Comparison of ENCODE assay signal across 20 mouse cellular contexts in genomic region chr2:84711898-84712297, GRCm38 (mm10). TPM values are rescaled to one million over a fixed set of nuclear protein-coding genes. Genes with fewer than 3 reads are reported as not detected.
DNase-seq lines count a peak whose midpoint lies in the region; ATAC-seq and TF ChIP-seq lines count a peak whose summit lies in the region.
"Had no signal": no experiment of that assay in that cellular context is flagged by ENCODE, and none has a peak within 500 bp of the region (broad histone marks: within the 10 kb centered on the region; RNA-seq: fewer than 3 reads in every experiment).

No protein-coding gene starts in this region.

- in situ Hi-C loops in CH12.LX (cut with MboI; ENCODE audit: low pct_ligation_motif_present, low pct_unique_long_range_greater_than_20kb, low sequenced_read_pairs) = no loop called here
- in situ Hi-C loops in ES-E14 (cut with MboI; ENCODE audit: low sequenced_read_pairs in 2 of 2, unreplicated experiment in 2 of 2) = no loop called here

- H3K4me2 ChIP-seq in liver, embryonic 13.5 days = 0 out of 2 replicates have a peak overlapping the region, but pooled peaks have one; percentile 75
- H3K4me2 ChIP-seq in liver, embryonic 11.5 days = no peak overlapping the region
- H3K4me2 ChIP-seq in CH12.LX (ENCODE audit: insufficient read depth, low read depth, poor library complexity, severe bottlenecking) = no peak overlapping the region
- H3K4me2 ChIP-seq: embryonic facial prominence, embryonic 12.5 days; forebrain, embryonic 15.5 days had no signal

- dilution Hi-C loops in CH12.LX (cut with MboI; ENCODE audit: extremely low pct_ligation_motif_present, extremely low pct_unique_long_range_greater_than_20kb, low sequenced_read_pairs) = no loop called here

- no peak overlapping the region for H3K4me3 ChIP-seq in liver, embryonic 13.5 days (replicated peaks)
- no peak overlapping the region for H3K4me3 ChIP-seq in liver, embryonic 11.5 days (ENCODE audit: low read depth, low read length)
- H3K4me3 ChIP-seq in CH12.LX (replicated peaks in 1 of 3; ENCODE audit: low read depth in 2 of 3, low read length in 2 of 3, poor library complexity in 1 of 3) (no peak overlapping the region), ES-E14 (ENCODE audit: insufficient read depth in 1 of 2, low read depth in 1 of 2, low read length in 2 of 2, poor library complexity in 1 of 2, severe bottlenecking in 1 of 2) (no peak overlapping the region)
- no peak overlapping the region for H3K4me3 ChIP-seq in layer of hippocampus, adult 2 months
- H3K4me3 ChIP-seq: embryonic facial prominence, embryonic 10.5 days; embryonic facial prominence, embryonic 12.5 days; forebrain, embryonic 13.5 days; forebrain, embryonic 15.5 days had no signal

- H3K27ac ChIP-seq in liver, embryonic 13.5 days = no peak overlapping the region
- H3K27ac ChIP-seq in liver, embryonic 11.5 days (ENCODE audit: low read depth, low read length) = no peak overlapping the region
- H3K27ac ChIP-seq in CH12.LX (ENCODE audit: insufficient read depth, low read depth) = no peak overlapping the region
- no peak overlapping the region for H3K27ac ChIP-seq in ES-E14 (ENCODE audit: insufficient read depth, low read depth, low read length, poor library complexity, severe bottlenecking)
- H3K27ac ChIP-seq in layer of hippocampus, adult 2 months = no peak overlapping the region
- H3K27ac ChIP-seq: embryonic facial prominence, embryonic 10.5 days; embryonic facial prominence, embryonic 12.5 days; forebrain, embryonic 13.5 days; forebrain, embryonic 15.5 days had no signal

- TF ChIP-seq RAD21 in CH12.LX (IDR thresholded peaks at IDR 0.05; ENCODE audit: low read depth, low read length) = no peak

- TF ChIP-seq POLR2A in CH12.LX (IDR thresholded peaks at IDR 0.05; ENCODE audit: low read depth, low read length) = no peak

- peaks cover 53% of the 10 kb centered on the region for H3K79me2 ChIP-seq in CH12.LX (replicated peaks; ENCODE audit: control insufficient read depth, extremely low read depth, insufficient read depth, poor library complexity, severe bottlenecking)

- no peak for TF ChIP-seq EP300 in CH12.LX (IDR thresholded peaks at IDR 0.05; ENCODE audit: low read length)

- WGBS in liver, embryonic 13.5 days (ENCODE audit: insufficient replicate concordance) = 85% methylated on average over 2 of the region's 2 CpGs
- 89% methylated on average over 2 of the region's 2 CpGs for WGBS in liver, embryonic 11.5 days

- peaks cover 47% of the 10 kb centered on the region for H3K36me3 ChIP-seq in liver, embryonic 13.5 days
- H3K36me3 ChIP-seq in liver, embryonic 11.5 days (ENCODE audit: control insufficient read depth, insufficient read depth, low read length) = peaks cover 15% of the 10 kb centered on the region; the same call in 1 of the 2 replicates
- H3K36me3 ChIP-seq in CH12.LX (replicated peaks in 1 of 2; ENCODE audit: control insufficient read depth in 1 of 2, insufficient read depth in 1 of 2, low read length in 1 of 2) (peaks cover 27 to 46% of the 10 kb centered on the region in 2 experiments), ES-E14 (ENCODE audit: control insufficient read depth, insufficient read depth, low read length, poor library complexity, severe bottlenecking) (peaks cover 2% of the 10 kb centered on the region)

- H3K4me1 ChIP-seq in liver, embryonic 13.5 days (replicated peaks) = peaks cover 56% of the 10 kb centered on the region
- peaks cover 11% of the 10 kb centered on the region for H3K4me1 ChIP-seq in liver, embryonic 11.5 days (replicated peaks; ENCODE audit: control insufficient read depth, insufficient read depth, low read length)
- H3K4me1 ChIP-seq in CH12.LX (ENCODE audit: control insufficient read depth in 1 of 2, insufficient read depth in 2 of 2) (peaks cover 0 to 30% of the 10 kb centered on the region in 2 experiments; a peak in 2 of 4 replicates), ES-E14 (ENCODE audit: control insufficient read depth in 2 of 2, insufficient read depth in 2 of 2, low read length in 2 of 2, poor library complexity in 1 of 2) (peaks cover 5% of the 10 kb centered on the region in 2 experiments)

- no peak for DNase-seq in liver, embryonic 13.5 days
- DNase-seq in liver, embryonic 11.5 days (ENCODE audit: low spot score) = no peak
- DNase-seq in CH12.LX (ENCODE audit: extremely low read depth) (no peak), ES-E14 (ENCODE audit: low read depth, low spot score) (no peak)
- DNase-seq in layer of hippocampus, adult 2 months (ENCODE audit: low spot score in 2 of 2) = no peak
- DNase-seq in gastrocnemius, postnatal 10 days = no peak
- DNase-seq: adrenal gland, adult 8-10 months; adrenal gland, postnatal 14 days; adrenal gland, postnatal 36 days; cerebellum, adult 11-12 months; cerebellum, adult 2 months; cerebellum, adult 9-10 months; cerebellum, postnatal 10 days; cerebellum, postnatal 25 days; forebrain, postnatal 0 days had no signal

- no peak for TF ChIP-seq CTCF in CH12.LX (conservative IDR thresholded peaks at IDR 0.05 in 1 of 2, IDR thresholded peaks at IDR 0.05 in 1 of 2; ENCODE audit: low read depth in 2 of 2, low read length in 2 of 2)
- no peak for TF ChIP-seq CTCF in layer of hippocampus, adult 2 months (conservative IDR thresholded peaks at IDR 0.05)

- ATAC-seq in liver, embryonic 13.5 days (ENCODE audit: low read depth) = no peak
- no peak for ATAC-seq in liver, embryonic 11.5 days (replicated peaks; ENCODE audit: low FRiP score)
- ATAC-seq: forebrain, embryonic 13.5 days; forebrain, embryonic 15.5 days; forebrain, postnatal 0 days had no signal

- H3K27me3 ChIP-seq in liver, embryonic 13.5 days = no peaks in the 10 kb centered on the region
- H3K27me3 ChIP-seq in liver, embryonic 11.5 days (replicated peaks; ENCODE audit: control insufficient read depth, insufficient read depth, low read length) = no peaks in the 10 kb centered on the region
- no peaks in the 10 kb centered on the region for H3K27me3 ChIP-seq in CH12.LX (replicated peaks)
- H3K27me3 ChIP-seq: embryonic facial prominence, embryonic 12.5 days; forebrain, embryonic 13.5 days; forebrain, embryonic 15.5 days had no signal

- H3K9me3 ChIP-seq in liver, embryonic 13.5 days (replicated peaks) = no peaks in the 10 kb centered on the region
- no peaks in the 10 kb centered on the region for H3K9me3 ChIP-seq in liver, embryonic 11.5 days (ENCODE audit: control insufficient read depth, low read length)
- H3K9me3 ChIP-seq in CH12.LX (replicated peaks; ENCODE audit: low read length) (no peaks in the 10 kb centered on the region), ES-E14 (ENCODE audit: control insufficient read depth, insufficient read depth, low read depth, low read length) (no peaks in the 10 kb centered on the region)
- H3K9me3 ChIP-seq: embryonic facial prominence, embryonic 10.5 days; embryonic facial prominence, embryonic 12.5 days; forebrain, embryonic 13.5 days; forebrain, embryonic 15.5 days had no signal

- H3K9ac ChIP-seq in liver, embryonic 13.5 days = no peak overlapping the region
- no peak overlapping the region for H3K9ac ChIP-seq in liver, embryonic 11.5 days (ENCODE audit: low read depth, low read length)
- H3K9ac ChIP-seq in CH12.LX (ENCODE audit: insufficient read depth, low read depth) (0 out of 2 replicates have a peak overlapping the region, but pooled peaks have one; percentile 25), ES-E14 (ENCODE audit: insufficient read depth, low read depth, low read length, poor library complexity, severe bottlenecking) (no peak overlapping the region)
- H3K9ac ChIP-seq: embryonic facial prominence, embryonic 12.5 days; forebrain, embryonic 13.5 days; forebrain, embryonic 15.5 days; forebrain, postnatal 0 days had no signal

RNA-seq across cellular contexts. Expression of gene Zdhhc5, which starts 3.1 kb away (rescaled TPM):
- polyA plus RNA-seq in liver, embryonic 13.5 days (2015; fragmentation: Nextera tagmentation; extraction: Ambion mirVana) = 15.8 and 22.4 TPM in 2 replicates
- polyA plus RNA-seq in liver, embryonic 11.5 days (2014; fragmentation: Nextera tagmentation; extraction: Ambion mirVana) = 26.5 and 28.8 TPM in 2 replicates
- total RNA-seq in CH12.LX (2012; rRNA removed) (25.4 and 28.5 TPM in 2 replicates), CH12.LX (2014; rRNA removed) (35.5 and 37.7 TPM in 2 replicates), ES-E14 (2012; rRNA removed) (34.8 and 39.0 TPM in 2 replicates)
- polyA plus RNA-seq in CH12.LX (2012; ENCODE audit: insufficient read length, low read depth) = 37.6 and 45.5 TPM in 2 replicates
- total RNA-seq in layer of hippocampus, adult 2 months (2021) = 10 to 100 TPM; 37.4 to 38.1 TPM
- 10 to 100 TPM; 42.7 to 47.9 TPM for total RNA-seq in gastrocnemius, postnatal 10 days (2021)

RNA-seq across cellular contexts. Expression of gene Clp1, which starts 15.3 kb away (rescaled TPM):
- polyA plus RNA-seq in liver, embryonic 13.5 days (2015; fragmentation: Nextera tagmentation; extraction: Ambion mirVana) = 60.3 and 69.1 TPM in 2 replicates
- 59.3 and 63.4 TPM in 2 replicates for polyA plus RNA-seq in liver, embryonic 11.5 days (2014; fragmentation: Nextera tagmentation; extraction: Ambion mirVana)
- total RNA-seq in CH12.LX (2012; rRNA removed) (32.0 and 42.1 TPM in 2 replicates), CH12.LX (2014; rRNA removed) (65.2 and 67.1 TPM in 2 replicates), ES-E14 (2012; rRNA removed) (28.6 and 36.4 TPM in 2 replicates)
- polyA plus RNA-seq in CH12.LX (2012; ENCODE audit: insufficient read length, low read depth) = 37.0 and 46.5 TPM in 2 replicates
- 1 to 10 TPM; 8.1 to 8.8 TPM for total RNA-seq in layer of hippocampus, adult 2 months (2021)
- total RNA-seq in gastrocnemius, postnatal 10 days (2021) = 1 to 10 TPM; 4.6 to 5.3 TPM

RNA-seq across cellular contexts. Expression of gene Ypel4, which starts 22.0 kb away (rescaled TPM):
- polyA plus RNA-seq in liver, embryonic 13.5 days (2015; fragmentation: Nextera tagmentation; extraction: Ambion mirVana) = 57.8 and 64.2 TPM in 2 replicates
- 11.4 and 14.2 TPM in 2 replicates for polyA plus RNA-seq in liver, embryonic 11.5 days (2014; fragmentation: Nextera tagmentation; extraction: Ambion mirVana)
- total RNA-seq in CH12.LX (2012; rRNA removed) (0.25 and 0.59 TPM in 2 replicates), CH12.LX (2014; rRNA removed) (not detected in 2 replicates), ES-E14 (2012; rRNA removed) (0.89 and 1.8 TPM in 2 replicates)
- not detected in 2 replicates for polyA plus RNA-seq in CH12.LX (2012; ENCODE audit: insufficient read length, low read depth)
- 10 to 100 TPM; 90.0 to 93.4 TPM for total RNA-seq in layer of hippocampus, adult 2 months (2021)
- 1 to 10 TPM in 1 of 2 experiments, under 1 TPM in 1; 0.49 to 1.4 TPM for total RNA-seq in gastrocnemius, postnatal 10 days (2021)
- total RNA-seq: MEL had no signal

RNA-seq across cellular contexts. Expression of gene Gm19426, which starts 31.6 kb away (rescaled TPM):
- 1.5 and 2.2 TPM in 2 replicates for polyA plus RNA-seq in liver, embryonic 13.5 days (2015; fragmentation: Nextera tagmentation; extraction: Ambion mirVana)
- polyA plus RNA-seq in liver, embryonic 11.5 days (2014; fragmentation: Nextera tagmentation; extraction: Ambion mirVana) = 2.9 and 3.3 TPM in 2 replicates
- total RNA-seq in CH12.LX (2012; rRNA removed) (not detected in 2 replicates), CH12.LX (2014; rRNA removed) (not detected in 2 replicates), ES-E14 (2012; rRNA removed) (13.1 and 14.6 TPM in 2 replicates)
- not detected in 2 replicates for polyA plus RNA-seq in CH12.LX (2012; ENCODE audit: insufficient read length, low read depth)
- total RNA-seq in layer of hippocampus, adult 2 months (2021) = 1 to 10 TPM; 1.6 to 2.5 TPM
- 1 to 10 TPM in 1 of 2 experiments, under 1 TPM in 1; 0.77 to 1.4 TPM for total RNA-seq in gastrocnemius, postnatal 10 days (2021)
- total RNA-seq: MEL had no signal

RNA-seq across cellular contexts. Expression of gene Tmx2, which starts 33.0 kb away (rescaled TPM):
- 77.9 and 83.4 TPM in 2 replicates for polyA plus RNA-seq in liver, embryonic 13.5 days (2015; fragmentation: Nextera tagmentation; extraction: Ambion mirVana)
- 115 and 125 TPM in 2 replicates for polyA plus RNA-seq in liver, embryonic 11.5 days (2014; fragmentation: Nextera tagmentation; extraction: Ambion mirVana)
- total RNA-seq in CH12.LX (2012; rRNA removed) (58.7 and 76.5 TPM in 2 replicates), CH12.LX (2014; rRNA removed) (66.4 and 68.1 TPM in 2 replicates), ES-E14 (2012; rRNA removed) (160 and 193 TPM in 2 replicates)
- polyA plus RNA-seq in CH12.LX (2012; ENCODE audit: insufficient read length, low read depth) = 70.4 and 75.5 TPM in 2 replicates
- 100 to 1,000 TPM; 231 to 240 TPM for total RNA-seq in layer of hippocampus, adult 2 months (2021)
- total RNA-seq in gastrocnemius, postnatal 10 days (2021) = 10 to 100 TPM; 50.4 to 50.7 TPM

Comparison
In these comparisons a context has a peak if more than half of its experiments do, and no peak if none do; other contexts are left out.
1. RNA of gene Ypel4, which starts 22.0 kb away (total RNA-seq): 90.0 to 93.4 TPM in layer of hippocampus, adult 2 months; 0.49 to 1.4 TPM in gastrocnemius, postnatal 10 days, 0.89 to 1.8 TPM in ES-E14 and 0.25 to 0.59 TPM in CH12.LX; every median in the first group is over 10 times any median in the second.